Mouse (Mus musculus) urinary bladder, adult 18-20 months (tissue): ENCODE measurements around the gene Tmem120b.
"Not testable (repeated sequence)": the region's sequence is repeated elsewhere in the genome, so short reads cannot be mapped to it uniquely, and the experiment has no call there.

Source experiments
- DNase-seq, 2 experiments: peaks; one replicate each; pipeline ENCODE4 v3.0.0; 2022; ENCODE audit warnings: low spot score in 2 of 2, mixed read lengths in 2 of 2

Gene Tmem120b

DNA sequence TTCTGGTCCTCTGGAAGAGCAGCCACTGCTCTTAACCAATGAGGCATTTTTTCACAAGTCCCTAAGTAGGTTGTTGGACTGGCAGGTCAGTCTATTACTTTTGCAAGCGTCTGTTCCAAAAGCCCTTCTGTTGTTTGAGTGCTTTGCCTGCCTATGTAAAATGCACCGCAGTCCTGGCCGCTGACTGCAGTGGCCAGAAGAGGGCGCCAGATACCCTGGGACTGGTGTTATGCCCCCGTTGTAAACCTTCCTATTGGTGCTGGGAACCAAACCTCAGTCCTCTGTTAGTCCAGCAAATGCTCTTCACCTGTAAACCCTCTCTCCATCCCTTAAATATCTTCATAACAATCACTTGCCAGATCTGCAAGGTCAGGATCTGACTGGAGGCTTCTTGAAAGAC is 16.5 kb upstream of the Tmem120b start:
- DNase-seq: no peak

DNA sequence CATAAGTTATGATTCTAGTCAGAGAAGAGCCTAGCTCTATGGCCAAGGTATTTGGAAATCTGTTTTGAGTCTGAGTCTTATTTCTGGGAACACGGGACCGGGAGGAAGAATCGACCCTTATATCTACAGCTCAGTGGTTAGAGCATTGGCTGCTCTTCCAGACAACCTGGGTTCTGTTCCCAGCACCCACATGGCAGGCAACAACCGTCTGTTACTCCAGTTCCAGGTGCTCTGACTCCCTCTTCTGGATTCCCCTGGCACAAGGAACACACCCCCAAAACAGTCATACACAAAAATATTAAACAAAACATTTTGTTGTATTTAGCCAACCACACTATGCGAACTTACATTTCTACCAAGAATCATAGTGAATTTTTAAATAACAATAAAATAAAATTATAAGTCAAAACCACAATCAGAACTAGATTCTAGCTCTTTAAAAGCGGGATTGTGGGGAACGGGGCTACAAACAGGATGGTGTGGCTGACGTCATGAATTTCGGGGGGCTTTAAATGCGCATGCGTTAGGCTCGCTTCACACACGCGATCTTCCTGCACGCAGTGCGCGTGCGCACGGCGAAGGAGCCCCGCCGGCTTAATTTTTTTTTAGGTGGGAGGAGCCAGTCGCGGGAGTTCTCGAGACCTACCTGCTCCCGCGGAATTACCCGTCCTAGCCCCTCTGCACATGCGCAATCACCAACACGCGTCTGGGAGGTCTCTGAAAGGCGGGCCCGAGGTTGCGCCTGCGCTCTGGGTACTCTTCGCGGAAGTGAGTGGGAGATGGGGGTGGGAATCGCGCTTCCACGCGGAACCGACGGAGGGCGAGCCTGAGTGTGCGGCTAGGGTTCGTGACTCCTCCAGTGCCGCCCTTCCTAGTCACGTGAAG is 10.6 kb upstream of the Tmem120b start:
- peak; percentile 90 to 99 for DNase-seq

DNA sequence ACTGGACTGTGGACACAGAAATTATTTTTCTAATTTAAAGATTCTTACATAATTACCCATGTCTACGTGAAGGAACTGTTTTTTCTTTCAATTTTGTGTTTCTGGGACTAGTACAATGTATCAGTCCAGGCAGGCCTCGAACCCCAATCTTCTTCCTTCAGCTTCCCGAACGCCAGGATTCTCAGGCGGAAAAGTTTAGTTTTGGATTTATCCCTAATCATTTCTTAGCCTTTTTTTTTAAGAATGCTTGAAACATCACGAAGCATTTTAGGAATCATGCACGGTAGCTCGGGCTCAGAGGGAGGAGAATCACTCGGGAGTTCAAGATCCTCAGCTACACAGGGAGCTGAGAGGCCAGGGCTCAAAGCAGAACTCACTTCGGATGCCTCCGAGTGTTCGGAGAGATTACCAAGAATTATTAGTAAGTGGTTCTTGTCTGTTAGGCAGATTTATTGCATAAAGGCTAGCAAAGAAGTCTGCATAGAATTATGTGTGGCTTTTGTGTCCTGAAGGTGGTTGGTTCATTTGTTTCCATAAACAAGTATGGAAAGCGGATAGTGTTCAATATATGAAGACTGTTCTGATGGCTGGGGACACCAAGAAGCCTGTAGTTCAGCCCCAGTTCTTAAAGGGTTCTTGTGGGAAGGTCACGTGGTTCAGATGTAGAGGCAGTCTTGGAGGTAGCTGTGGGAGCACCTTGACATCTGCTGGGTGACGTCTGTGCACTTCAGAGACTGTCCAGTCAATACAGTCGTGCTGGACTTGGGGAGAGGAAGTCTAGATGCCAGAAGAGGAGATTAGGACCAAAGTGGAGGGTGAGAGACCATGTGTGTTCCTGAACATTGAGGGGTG is 9.7 kb upstream of the Tmem120b start:
- no peak for DNase-seq

DNA sequence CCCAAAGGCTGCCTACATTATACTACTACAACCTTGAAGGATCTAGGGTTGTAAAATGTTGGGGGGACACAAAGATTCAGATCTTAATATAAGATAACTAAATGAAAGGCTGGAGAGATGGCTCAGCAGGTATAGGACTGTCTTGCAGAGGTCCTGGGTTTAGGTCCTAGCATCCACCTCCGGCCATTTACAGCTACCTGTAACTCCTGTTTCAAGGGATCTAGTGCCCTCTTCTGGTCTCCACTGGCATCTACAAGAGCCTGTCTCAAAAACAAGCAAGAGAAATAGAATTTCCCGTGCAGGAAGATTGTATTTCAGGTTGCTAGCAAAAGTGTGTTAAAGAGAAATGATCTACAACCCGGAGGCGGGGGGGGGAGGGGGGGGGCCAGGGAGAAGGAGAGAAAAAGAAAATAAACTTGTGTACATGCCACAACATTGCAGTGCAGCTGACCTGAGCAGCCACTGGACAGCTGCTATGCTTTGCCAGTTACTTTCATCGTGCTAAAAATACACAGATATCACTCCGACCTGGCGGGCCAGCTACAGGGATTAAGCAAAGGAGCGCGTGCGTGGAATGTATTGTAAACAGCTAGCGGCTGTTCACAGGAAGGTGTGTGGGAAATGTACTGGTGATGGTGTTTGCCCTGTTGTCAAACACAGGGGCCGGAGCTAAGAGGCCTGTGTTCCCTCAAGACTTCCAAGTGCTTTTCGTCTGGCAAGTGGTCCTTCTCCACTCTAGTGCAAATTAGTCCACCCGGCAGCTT is 8.3 kb upstream of the Tmem120b start:
- no peak for DNase-seq

DNA sequence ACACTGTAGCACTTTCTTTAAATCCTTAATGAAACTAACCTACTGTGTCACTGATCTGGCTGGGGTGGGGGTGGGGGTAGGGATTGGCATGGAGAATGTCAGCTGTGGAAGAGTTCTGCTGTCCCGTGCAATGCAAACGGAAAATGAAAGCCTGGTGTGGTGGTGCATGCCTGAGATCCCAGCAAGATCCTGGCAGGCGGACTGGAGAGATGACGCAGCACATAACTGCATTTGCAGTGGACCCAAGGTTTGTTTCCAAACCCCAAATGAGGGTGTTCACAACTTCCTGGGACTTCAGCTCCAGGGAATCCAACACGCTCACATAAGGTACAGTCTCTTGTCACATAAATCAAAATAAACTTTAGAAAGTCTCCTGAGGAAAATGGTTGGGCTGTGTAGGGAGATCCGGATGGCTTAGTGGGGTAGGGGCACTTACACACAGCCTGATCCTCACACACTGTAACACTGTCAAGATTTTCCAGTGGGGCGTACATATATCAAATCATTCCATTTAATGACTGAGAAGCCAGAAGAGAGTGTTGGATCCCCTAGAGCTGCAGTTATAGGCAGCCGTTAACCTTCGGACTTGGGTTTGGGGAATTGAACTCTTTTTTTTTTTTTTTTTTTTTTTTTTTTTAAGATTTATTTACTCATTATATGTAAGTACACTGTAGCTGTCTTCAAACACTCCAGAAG is 7.4 kb upstream of the Tmem120b start:
- DNase-seq: no peak

DNA sequence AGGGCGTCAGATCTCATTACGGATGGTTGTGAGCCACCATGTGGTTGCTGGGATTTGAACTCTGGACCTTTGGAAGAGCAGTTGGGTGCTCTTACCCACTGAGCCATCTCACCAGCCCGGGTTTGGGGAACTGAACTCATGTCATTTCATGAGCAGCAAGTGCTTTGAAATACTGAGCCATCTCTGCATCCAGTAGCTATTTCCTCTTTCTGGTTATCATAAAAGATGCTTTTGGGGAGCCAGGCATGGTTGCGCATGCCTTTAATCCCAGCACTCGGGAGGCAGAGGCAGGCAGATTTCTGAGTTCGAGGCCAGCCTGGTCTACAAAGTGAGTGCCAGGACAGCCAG is 6.8 kb upstream of the Tmem120b start:
- DNase-seq: not testable (repeated sequence)

DNA sequence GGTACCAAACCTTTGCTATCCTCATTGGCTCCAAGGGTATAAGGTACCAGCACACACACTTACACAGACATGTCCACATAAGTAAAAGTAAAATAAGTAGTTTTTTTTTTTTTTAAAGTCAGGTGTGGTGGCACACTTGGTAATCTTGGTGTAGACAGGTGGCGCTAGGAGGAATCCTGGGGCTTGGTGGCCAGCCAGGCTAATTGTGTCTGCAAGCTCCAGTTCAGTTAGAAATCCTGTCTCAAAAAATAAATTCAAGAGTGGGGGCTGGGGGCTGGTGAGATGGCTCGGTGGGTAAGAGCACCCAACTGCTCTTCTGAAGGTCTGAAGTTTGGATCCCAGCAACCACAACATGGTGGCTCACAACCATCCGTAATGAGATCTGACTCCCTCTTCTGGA is 5.1 kb upstream of the Tmem120b start:
- no peak for DNase-seq

DNA sequence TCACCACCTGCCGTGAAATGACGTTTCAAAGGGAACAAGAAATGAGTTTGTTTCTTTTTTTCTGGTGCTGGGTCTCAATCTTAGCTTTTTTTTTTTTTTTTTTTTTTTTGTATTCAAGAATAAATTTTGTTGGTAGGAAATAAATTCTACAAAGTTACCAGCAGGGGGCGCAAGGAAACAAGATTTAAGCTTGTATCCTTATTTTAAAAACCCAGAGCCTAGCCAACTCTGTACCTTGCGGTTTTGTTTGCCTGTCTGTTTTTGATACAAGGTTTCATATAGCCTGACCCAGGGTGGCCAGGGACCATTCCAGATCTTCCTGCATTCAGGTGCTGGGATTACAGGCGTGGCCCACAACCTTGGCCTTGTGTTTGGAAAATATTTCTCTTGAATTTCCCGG is 4.0 kb upstream of the Tmem120b start:
- no peak for DNase-seq

DNA sequence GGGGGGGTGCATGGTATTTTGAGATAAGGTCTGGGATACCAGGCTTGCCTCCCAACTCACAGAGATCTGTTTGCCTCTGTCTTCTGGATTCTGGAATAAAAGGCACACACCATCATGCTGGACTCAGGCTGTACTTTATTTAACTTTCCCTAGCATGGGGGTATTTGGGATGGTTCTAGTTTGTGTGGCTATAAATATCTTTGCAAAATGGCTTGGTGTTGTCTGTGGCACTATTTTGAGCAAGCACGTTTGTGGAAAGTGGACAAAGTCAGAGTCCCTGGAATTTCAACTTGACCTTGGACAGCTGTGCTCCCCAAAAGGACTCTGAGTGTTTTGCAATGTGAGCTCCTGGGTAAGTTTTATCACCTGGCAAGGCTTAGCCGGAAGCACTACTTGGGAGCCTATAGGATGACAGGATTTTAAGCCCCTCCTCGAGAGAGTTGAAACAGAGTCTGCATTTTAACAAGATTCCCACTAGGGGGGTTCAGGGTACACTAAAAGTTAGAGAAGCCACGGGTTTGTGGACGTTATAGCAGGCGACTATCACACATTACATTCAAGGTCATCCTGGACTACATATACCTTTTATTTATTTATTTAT is 720 bp upstream of the Tmem120b start:
- no peak for DNase-seq

DNA sequence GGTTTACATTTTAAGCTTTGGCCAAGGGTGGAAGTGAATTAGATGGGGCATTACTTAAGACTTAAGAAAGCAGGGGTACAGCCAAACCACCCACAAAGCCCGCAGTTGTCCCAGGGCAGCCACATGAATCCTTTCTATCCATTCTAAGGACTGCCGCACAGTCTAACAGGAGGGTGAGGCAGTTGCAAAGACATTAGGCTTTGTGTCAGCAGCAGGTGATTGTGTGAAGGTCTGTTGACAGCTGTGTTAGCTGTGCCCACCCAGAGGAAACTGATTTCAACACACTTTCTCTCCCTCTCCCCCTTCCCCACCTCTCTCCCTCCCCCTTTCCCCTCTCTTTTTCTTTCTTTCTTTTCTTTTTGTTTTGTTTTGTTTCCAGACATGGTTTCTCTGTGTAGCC is 499 bp downstream of the Tmem120b start:
- no peak for DNase-seq

DNA sequence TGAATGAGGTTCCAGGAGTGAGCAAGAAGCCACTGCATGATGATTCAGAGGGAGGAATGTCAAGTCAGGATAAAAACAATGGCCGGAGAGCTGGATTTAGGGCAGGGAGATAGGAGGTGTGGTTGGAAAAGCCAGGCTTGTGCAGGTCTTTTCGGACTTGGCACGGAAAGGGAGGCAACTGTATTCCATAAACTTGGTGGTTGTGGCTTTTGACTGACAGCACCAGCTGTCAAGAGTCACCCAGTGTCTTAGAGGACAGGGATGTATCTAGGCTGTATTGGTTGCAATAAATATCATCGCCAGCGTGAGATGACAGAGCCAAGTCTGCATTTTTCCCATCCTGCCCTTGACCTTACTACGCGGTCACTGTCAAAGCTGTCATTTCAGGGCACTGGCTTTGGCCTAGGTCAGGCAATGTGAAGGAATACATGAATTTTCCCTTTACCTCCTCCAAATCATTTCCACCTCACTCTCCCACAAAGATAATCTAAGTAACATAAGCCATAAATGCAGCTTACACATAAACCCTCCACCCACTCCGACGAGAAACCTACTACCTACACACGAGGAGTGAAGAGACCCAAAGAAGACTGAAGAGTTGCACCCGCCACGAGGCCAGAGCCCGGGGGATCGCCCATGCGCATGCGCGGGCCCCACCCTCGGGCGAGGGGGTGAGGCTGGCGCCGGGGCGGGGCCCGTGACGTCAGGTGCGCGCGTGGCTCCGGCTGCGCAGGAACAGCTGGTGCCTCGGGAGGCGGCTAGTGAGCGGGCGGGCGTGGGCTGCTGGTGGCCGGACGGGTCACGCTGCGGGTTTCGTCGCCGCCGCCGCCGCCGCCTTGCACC is 7.6 kb downstream of the Tmem120b start:
- peak; percentile 79 to 93 for DNase-seq

DNA sequence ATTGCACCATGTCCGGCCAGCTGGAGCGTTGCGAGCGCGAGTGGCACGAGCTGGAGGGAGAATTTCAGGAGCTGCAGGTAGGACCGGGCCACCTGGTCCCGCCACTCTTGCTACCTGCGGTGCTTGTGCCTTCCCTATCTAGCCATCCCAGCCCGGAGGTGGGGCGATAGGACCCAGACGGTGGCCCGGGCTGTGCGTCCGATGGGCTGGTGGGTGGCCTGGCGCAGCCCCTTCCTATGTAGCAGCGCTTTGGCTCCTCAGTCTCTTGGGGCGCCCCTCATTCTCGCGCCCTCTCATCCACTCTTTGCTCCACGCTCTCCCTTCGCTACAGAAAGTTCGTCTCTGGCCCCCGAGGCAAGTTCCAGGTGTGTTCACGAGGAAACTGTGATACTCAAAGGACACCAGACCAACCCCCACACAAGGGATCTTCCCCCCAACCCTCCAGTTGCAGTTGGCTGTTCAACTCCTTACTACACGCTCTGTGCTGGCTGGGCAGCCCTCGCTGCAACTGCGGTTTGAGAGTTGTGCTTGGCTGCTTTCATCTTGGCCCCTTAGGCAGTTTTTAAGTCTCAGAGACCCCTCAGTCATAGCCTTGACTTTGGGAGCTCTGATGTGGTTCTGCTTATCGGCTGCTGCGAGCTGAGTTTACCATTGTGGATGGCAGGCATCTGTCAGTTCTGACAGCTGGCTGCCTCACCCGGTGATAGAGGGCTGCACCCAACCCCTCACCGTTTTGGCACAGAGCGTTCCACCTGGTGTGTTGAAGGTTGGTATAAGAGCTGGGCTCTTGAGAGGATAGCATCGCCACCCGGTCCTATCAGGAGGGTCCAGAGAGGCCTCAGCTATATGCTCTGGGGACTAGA is 8.4 kb downstream of the Tmem120b start:
- DNase-seq: no peak

DNA sequence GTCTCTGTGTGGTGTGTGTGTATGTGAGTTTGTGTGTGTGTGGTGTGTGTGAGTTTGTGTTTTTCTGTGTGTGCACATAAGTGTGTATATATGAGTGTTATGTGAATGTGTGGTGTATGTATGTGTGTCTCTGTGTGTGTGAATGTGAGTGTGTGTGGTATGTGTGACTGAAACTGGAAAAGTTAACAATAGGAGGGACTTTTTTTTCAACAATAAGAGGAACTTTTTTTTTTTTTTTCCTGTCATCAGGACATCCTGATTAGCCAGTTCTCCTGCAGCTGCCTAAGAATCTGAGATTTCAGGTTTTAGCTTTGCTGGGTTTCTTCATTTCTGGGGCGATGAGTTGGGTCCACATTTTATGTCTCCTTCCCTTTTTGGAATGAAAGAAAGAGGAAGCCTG is 11.4 kb downstream of the Tmem120b start:
- DNase-seq: no peak

DNA sequence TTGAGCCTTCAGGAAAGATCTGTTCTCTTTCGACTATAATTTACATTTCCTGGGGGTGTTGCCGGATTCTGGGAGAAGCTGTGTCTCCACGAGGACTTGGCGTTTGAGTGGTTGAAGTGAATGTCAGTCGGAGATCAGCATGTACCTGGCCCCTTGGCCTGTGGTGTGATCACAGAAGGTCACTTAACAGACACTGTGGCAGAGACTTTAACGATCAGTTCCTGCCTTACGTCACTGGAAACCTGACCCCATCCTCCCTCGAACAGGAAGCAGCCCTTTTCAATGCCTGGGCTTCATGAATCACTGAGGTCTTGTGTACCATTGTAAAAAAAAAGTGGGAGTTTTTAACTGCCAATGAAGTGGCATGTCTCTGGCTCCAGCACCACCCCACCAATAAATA is 11.8 kb downstream of the Tmem120b start:
- DNase-seq: no peak

DNA sequence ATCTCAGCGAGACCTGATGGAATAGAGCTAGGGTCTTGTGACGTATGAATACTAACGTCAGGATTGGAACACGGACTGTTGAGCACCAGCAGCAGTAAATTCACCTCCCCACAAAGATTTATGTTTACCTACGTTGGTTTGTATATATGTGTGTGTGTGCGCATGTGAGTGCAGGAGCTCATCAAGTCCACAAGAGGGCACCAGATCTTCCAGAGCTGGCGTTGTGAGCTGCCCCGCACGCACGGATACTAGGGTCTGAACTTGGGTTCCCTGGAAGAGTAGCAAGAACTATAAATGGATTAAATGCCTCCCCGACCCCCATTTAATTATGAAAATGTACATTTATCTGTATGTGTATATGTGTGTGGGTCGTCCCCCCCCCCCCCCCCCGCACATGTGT is 12.3 kb downstream of the Tmem120b start:
- DNase-seq: no peak

DNA sequence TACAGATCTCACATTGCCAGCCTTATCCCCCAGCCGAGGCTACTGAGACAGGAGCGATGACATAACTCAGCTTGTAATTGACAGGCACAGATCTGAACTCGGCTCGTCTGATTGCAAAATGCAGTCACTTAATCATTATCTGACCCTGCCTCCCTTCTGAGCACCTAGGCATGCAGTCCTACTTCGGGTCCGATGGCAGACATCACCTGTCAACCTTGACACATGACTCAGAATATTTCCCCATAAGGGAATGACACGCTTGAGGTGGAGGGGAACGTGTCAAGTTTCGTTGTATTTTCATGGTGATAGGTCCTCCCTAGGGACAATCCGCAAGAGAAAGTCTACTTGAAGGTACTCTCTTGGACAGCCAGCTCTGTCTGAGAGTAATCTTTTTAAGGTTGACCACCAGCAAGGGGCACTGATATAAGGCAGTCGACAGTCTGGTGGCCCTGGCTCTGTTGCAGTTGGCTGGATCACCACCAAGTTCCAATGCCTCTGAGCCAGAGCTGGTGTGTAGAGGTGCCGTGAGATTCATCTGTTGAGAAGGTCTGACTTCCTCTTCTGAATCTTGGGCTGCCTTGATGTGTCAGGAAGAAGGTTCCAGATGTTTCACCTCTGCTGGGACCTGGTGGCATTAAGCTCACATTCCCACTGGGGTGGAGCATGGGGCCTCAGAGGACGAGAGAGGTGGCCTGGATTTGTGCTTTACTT is 15.3 kb downstream of the Tmem120b start:
- DNase-seq: no peak

DNA sequence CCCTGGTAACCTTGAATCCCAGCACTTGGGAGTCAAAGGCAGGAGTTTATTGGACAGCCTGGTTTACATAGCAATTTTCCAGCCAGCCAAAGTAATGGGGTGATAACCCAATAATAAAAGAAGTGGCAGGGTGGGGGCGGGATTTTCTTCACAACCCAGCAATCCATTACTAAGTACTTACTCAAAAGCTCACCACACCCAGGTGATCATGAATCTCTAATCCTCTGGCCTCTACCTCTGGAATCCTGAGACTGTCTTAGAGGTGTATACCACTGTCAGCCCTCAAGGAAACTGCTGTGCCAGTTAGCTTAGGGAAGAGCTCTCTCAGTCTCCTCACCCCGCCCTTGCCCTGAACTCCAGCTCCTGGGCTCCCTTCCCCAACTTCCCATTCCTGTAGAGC is 18.3 kb downstream of the Tmem120b start:
- DNase-seq: no peak

DNA sequence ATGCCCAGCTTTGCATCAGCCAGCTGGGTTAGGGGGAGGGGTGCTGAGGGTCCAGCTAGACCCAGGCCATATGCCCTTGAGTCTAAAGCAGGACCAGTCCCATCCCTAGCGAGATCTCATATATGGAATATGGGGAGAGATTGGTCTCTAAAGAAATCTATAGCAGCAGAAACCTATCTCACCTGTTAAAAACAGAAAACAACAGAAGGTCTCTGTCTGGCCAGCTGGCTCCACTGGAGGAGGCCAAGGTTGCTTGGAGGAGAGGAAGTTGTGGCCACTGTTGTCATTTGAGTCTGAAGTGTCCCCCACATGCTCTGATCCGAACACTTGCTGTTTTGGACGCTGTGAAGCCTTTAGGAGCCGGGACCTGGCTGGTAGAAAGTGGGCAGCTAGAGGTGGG is 20.6 kb downstream of the Tmem120b start:
- DNase-seq: no peak
